15 mouse cellular contexts compared by ENCODE assay signal in the genomic region with DNA sequence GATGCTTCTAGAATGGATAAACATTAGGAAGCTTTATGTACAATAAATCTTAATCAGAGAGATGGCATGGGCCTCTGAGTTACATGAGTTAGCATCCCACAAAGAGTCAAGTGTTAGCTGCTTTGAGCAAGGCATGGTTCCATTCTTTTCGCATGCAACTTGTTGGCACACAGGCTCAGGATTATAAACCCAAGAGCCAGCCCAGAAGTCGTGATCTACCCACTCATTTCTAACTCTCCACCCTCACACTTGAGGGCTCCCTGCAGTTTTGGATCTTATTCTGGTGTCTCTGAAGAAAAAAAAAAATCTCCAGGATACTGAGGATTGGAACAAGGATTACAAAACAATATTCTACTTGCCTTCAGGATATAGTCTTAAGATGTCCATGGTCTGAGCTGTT.
"Had no signal": no experiment of that assay in that cellular context is flagged by ENCODE, and none has a peak within 500 bp of the region (broad histone marks: within the 10 kb centered on the region; RNA-seq: fewer than 3 reads in every experiment).

No protein-coding gene starts in this region.

- H3K27ac ChIP-seq: hindbrain, postnatal 0 days; kidney, embryonic 15.5 days; limb, embryonic 12.5 days; liver, embryonic 13.5 days; lung, embryonic 15.5 days; midbrain, embryonic 15.5 days; stomach, postnatal 0 days had no signal

- DNase-seq: kidney, adult 11 months; kidney, postnatal 14 days; layer of hippocampus, postnatal 36 days; liver; liver, embryonic 13.5 days; liver, postnatal 0 days; lung, postnatal 14 days; thymus, adult 18-20 months; thymus, postnatal 14 days had no signal

- H3K4me3 ChIP-seq: kidney, embryonic 15.5 days; limb, embryonic 12.5 days; liver, embryonic 13.5 days; lung, embryonic 15.5 days; midbrain, embryonic 15.5 days had no signal
